Mouse (Mus musculus) telencephalon, adult 2 months (tissue): ENCODE results near the gene Klk9.

Experiments
- DNase-seq: peaks from one replicate; pipeline ENCODE4 v3.0.0-alpha.2; 2011; ENCODE audit warnings: low read depth, low spot score

Gene Klk9

DNA sequence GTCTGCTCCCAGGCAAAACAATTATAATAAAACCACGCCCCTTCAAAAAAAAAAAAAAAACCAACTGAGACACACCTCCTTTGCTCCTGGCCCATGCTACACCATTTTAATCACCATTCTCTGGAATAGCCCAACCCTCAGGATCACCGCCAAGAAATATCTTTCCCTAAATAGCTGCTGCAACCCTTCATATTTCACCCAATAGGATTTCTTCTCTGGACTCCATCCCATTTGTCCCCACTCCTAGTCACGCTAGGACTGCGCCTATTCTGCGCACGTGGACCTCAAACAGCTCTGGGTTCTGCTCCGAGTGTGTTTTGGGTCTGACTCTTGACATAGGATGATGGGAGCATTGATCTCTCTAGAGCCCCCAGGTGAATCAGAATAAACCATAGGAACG, 4.7 kb downstream of the Klk9 start:
- DNase-seq = no peak

DNA sequence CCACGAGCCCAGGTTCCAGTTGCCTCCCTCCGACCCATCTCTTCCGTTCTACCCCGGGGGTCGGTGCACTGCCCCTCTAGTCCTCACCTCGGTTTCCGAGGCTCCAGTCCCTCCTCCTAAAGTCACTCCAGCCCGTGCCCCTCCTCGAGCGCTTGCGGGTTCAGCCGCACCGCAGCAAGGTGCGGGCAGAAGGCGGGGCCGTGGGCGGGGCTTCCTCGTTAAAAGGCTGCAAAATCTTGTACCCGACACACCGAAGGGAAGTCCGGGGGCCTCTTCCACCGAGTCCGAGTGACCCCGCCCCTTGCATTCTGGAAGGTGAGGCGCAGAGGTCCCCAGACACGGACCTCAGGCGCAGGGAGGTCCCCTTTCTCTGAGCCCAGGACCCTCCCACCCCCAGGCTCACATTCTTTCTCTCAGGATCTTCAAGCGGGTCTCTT, 5.7 kb downstream of the Klk9 start, which contains the start of gene Klk8:
Gene Klk8 (plus strand): TSS at position 245 of the 437 bp plus-strand sequence.
- DNase-seq = no peak

DNA sequence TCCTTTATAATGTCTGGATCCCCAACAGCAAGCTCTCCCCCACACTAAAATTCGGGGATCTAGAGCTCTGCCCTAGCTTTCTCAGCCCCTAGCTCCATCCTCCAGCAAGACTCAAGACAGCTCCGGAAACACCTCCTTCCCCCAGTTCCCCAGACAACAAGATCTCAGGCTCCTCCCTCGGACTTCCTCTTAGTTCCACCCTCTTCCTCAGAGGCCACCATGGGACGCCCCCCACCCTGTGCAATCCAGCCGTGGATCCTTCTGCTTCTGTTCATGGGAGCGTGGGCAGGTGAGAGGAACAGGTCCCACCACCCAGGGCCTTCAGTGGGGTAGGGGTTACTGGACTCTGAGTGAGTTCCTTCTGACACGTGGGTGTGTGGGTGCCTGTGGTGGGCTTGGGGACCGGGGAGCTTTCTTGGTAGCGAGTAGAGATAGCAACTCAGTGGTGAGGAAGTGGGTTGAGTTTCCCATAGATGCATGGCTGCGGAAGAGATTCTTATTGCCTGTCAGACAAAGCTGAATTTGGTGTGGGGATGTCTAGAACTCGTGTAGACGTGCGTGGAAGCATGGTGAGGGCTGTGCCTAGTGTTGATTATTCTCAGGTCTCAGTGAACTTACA, 6.3 kb downstream of the Klk9 start:
- no peak for DNase-seq

GRCm38 (mm10) chr7:43799876-43800275, 8.2 kb downstream of the Klk9 start:
- no peak for DNase-seq

- no peak for DNase-seq
Measured at GRCm38 (mm10) chr7:43810994-43811393, 19.3 kb downstream of the Klk9 start, which contains the start of gene Klk7. Gene Klk7 (plus strand): TSS chr7:43811294.

- DNase-seq = no peak
Measured at GRCm38 (mm10) chr7:43815211-43815610, 23.5 kb downstream of the Klk9 start.

- DNase-seq = no peak
Measured at GRCm38 (mm10) chr7:43816746-43817145, 25.1 kb downstream of the Klk9 start.

GRCm38 (mm10) chr7:43821581-43821980, 29.9 kb downstream of the Klk9 start:
- no peak for DNase-seq

DNA sequence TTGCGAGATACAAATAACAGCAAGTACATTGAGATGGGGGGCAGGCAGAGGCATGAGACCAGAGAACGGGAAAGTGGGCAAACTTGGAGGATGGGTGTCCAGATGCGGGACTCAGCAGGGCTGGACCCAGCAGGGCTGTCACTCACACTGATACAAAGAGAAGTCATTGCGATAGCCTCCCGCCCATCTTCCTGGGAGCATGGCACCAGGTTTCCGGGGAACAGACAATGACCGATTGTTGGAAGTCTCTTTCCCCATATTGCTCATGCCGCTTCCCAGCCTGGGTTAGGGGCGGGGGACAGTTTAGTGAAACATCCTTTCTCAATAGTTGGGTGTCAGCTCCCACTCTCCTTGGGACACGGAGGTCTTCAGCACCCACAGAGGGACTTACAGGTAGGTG, 32.5 kb downstream of the Klk9 start, which contains the start of gene Klk6:
Gene Klk6 (plus strand): TSS at position 301 of the 400 bp plus-strand sequence.
- no peak for DNase-seq

DNA sequence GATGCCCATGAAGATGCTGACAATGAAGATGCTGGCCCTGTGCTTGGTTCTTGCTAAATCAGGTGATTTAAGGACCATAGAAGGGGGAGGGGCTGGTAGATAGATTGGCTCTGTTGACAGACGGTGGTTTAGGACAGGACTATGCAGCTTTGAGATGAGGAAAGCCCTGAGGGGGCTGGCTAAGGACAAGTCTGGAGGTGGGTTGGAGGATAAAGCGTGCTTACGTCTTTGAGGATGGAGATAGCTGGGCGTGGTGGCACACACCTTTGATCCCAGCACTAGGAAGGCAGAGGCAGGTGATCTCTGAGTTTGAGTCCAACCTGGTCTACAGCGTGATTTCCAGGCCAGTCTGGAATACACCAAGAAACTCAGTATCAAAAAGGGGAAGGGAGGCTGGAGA, 34.4 kb downstream of the Klk9 start:
- DNase-seq = no peak

GRCm38 (mm10) chr7:43827706-43828105, 36.0 kb downstream of the Klk9 start:
- DNase-seq = no peak

- no peak for DNase-seq
Measured at GRCm38 (mm10) chr7:43829006-43829405, 37.3 kb downstream of the Klk9 start.

GRCm38 (mm10) chr7:43841701-43842100, 50.0 kb downstream of the Klk9 start, which contains the start of gene Klk5:
Gene Klk5 (plus strand): TSS chr7:43841971.
- DNase-seq = no peak

GRCm38 (mm10) chr7:43843801-43844200, 52.1 kb downstream of the Klk9 start:
- DNase-seq = no peak
